Mouse (Mus musculus) cerebellum, adult 2 months (tissue): ENCODE results near the gene Phkb.

Experiments
- CTCF ChIP-seq: fragments of 200-500 bp; IDR thresholded peaks from 2 replicates; pipeline ENCODE4 v1.5.1; 2011; ENCODE audit warnings: low read depth, mild to moderate bottlenecking, control low read depth, low read length, moderate library complexity, borderline replicate concordance; ENCODE audit not compliant: insufficient read depth
- POLR2A ChIP-seq: fragments of 200-500 bp; IDR thresholded peaks from 2 replicates; pipeline ENCODE4 v1.6.1; 2011; ENCODE audit warnings: low read length, control low read depth, borderline replicate concordance; ENCODE audit not compliant: insufficient read depth

GRCm38 (mm10) chr8:85959880-85960279 lies 119.1 kb downstream of the Phkb start:
- no peak for TF ChIP-seq CTCF
- no peak for TF ChIP-seq POLR2A
